Mouse (Mus musculus) CD8-positive naive resting alpha-beta T cell, adult 2 months (primary cell): ENCODE data around the gene Cpt1c.
A peak's percentile ranks its signal among the peaks of the same experiment; 100 is the strongest.

Experiments
- DNase-seq, 2 experiments: peaks; one replicate each; pipeline ENCODE4 v3.0.0; 2022; ENCODE audit warnings: low read depth in 2 of 2, low spot score in 2 of 2

Cpt1c gene

GRCm38 (mm10) chr7:44962831-44963230 is 11.8 kb downstream of the Cpt1c start:
- no peak for DNase-seq

GRCm38 (mm10) chr7:44962337-44962736 is 12.3 kb downstream of the Cpt1c start:
- no peak for DNase-seq

GRCm38 (mm10) chr7:44960512-44960910 is 14.1 kb downstream of the Cpt1c start:
- no peak for DNase-seq

GRCm38 (mm10) chr7:44959874-44960511 is 14.7 kb downstream of the Cpt1c start:
- no peak for DNase-seq

- no peak for DNase-seq
Observed at GRCm38 (mm10) chr7:44959281-44959680, 15.4 kb downstream of the Cpt1c start.

GRCm38 (mm10) chr7:44958208-44958607 is 16.4 kb downstream of the Cpt1c start:
- no peak for DNase-seq

- no peak for DNase-seq
Observed at GRCm38 (mm10) chr7:44957183-44957835, 17.3 kb downstream of the Cpt1c start.

GRCm38 (mm10) chr7:44956266-44956665 is 18.4 kb downstream of the Cpt1c start:
- no peak for DNase-seq

- peak in 1 of 2 experiments; percentile 29 for DNase-seq
Observed at GRCm38 (mm10) chr7:44955628-44956027, 19.0 kb downstream of the Cpt1c start.

- no peak for DNase-seq
Observed at GRCm38 (mm10) chr7:44954091-44954885, 20.4 kb downstream of the Cpt1c start.

- no peak for DNase-seq
Observed at GRCm38 (mm10) chr7:44953561-44953960, 21.1 kb downstream of the Cpt1c start.

- no peak for DNase-seq
Observed at GRCm38 (mm10) chr7:44952611-44953306, 21.9 kb downstream of the Cpt1c start.

GRCm38 (mm10) chr7:44951960-44952359 is 22.7 kb downstream of the Cpt1c start:
- DNase-seq = no peak

GRCm38 (mm10) chr7:44949922-44950321 is 24.7 kb downstream of the Cpt1c start:
- DNase-seq = no peak

- DNase-seq = no peak
Observed at GRCm38 (mm10) chr7:44942904-44943303, 31.7 kb downstream of the Cpt1c start, which contains the start of gene Tsks. Gene Tsks (plus strand): TSS chr7:44943204.

GRCm38 (mm10) chr7:44938680-44939079 is 36.0 kb downstream of the Cpt1c start:
- no peak for DNase-seq

GRCm38 (mm10) chr7:44929204-44930151 is 45.2 kb downstream of the Cpt1c start, which contains the start of gene Ap2a1:
Gene Ap2a1 (minus strand): TSS chr7:44929496.
- peak; percentile 99 for DNase-seq

GRCm38 (mm10) chr7:44928570-44928969 is 46.1 kb downstream of the Cpt1c start:
- DNase-seq = no peak

GRCm38 (mm10) chr7:44925468-44925867 is 49.2 kb downstream of the Cpt1c start:
- peak in 1 of 2 experiments; percentile 24 for DNase-seq

- DNase-seq = no peak
Observed at GRCm38 (mm10) chr7:44922530-44922929, 52.1 kb downstream of the Cpt1c start.
